Mouse (Mus musculus) liver, adult 2 months (tissue): ENCODE results near the gene Hist1h4h. TPM values are rescaled to one million over a fixed set of nuclear protein-coding genes. Genes with fewer than 3 reads are reported as not detected.
A peak's percentile ranks its signal among the peaks of the same experiment; 100 is the strongest.

ENCODE experiments used
- DNase-seq: peaks from one replicate; pipeline ENCODE4 v3.0.0-alpha.2; 2011; ENCODE audit warnings: low read depth, low spot score; ENCODE audit errors: extremely low read depth
- H3K27ac ChIP-seq: fragments of 200-500 bp; replicated peaks from 2 replicates; pipeline ENCODE4 v1.5.1; 2012; ENCODE audit warnings: low read depth, mild to moderate bottlenecking, control low read depth, inconsistent platforms, low read length; ENCODE audit not compliant: insufficient read depth
- H3K27me3 ChIP-seq: fragments of 200-500 bp; 2 replicates; pipeline ENCODE4 v1.6.1; 2012; ENCODE audit warnings: mild to moderate bottlenecking, moderate library complexity, low read length, inconsistent platforms; ENCODE audit not compliant: control insufficient read depth, insufficient read depth
- H3K36me3 ChIP-seq: fragments of 200-500 bp; 2 replicates; pipeline ENCODE4 v1.6.1; 2012; ENCODE audit warnings: low read length, inconsistent platforms; ENCODE audit not compliant: control insufficient read depth, insufficient read depth
- H3K4me1 ChIP-seq: fragments of 200-500 bp; 2 replicates; pipeline ENCODE4 v1.6.1; 2011; ENCODE audit warnings: low read length; ENCODE audit not compliant: control insufficient read depth, insufficient read depth
- H3K4me3 ChIP-seq: fragments of 200-500 bp; 2 replicates; pipeline ENCODE4 v1.5.1; 2011; ENCODE audit warnings: low read depth, mild to moderate bottlenecking, control low read depth, low read length, moderate library complexity; ENCODE audit not compliant: insufficient read depth
- H3K79me2 ChIP-seq: fragments of 200-500 bp; 2 replicates; pipeline ENCODE4 v1.6.1; 2012; ENCODE audit warnings: inconsistent platforms, mild to moderate bottlenecking, low read length, moderate library complexity; ENCODE audit not compliant: control insufficient read depth, insufficient read depth
- H3K9ac ChIP-seq: fragments of 200-500 bp; 2 replicates; pipeline ENCODE4 v1.6.1; 2012; ENCODE audit warnings: low read depth, mild to moderate bottlenecking, control low read depth, inconsistent platforms, low read length
- CTCF ChIP-seq: fragments of 200-500 bp; IDR thresholded peaks from 2 replicates; pipeline ENCODE4 v1.5.1; 2011; ENCODE audit warnings: low read depth, low read length, control low read depth
- POLR2A ChIP-seq: fragments of 200-500 bp; IDR thresholded peaks from 2 replicates; pipeline ENCODE4 v1.6.1; 2011; ENCODE audit warnings: low read length, control low read depth; ENCODE audit not compliant: insufficient read depth; ENCODE audit errors: extremely low read depth
- WGBS: fragments of 180-500 bp; shearing (Covaris S2); methylation state at CpG from one replicate; pipeline ENCODE4 v1.1.7; 2018; 5-methylcytosine and 5-hydroxymethylcytosine counted together
- polyA plus RNA-seq: library from polyadenylated mRNA; depleted of rRNA; stranded (reverse); fragments of >200 nt; gene quantifications from 2 replicates; pipeline ENCODE4 v1.2.3, GENCODE M21; 2012; rRNA removed
- total RNA-seq: library from RNA; depleted of rRNA; stranded (reverse); fragments of >200 nt; gene quantifications from 2 replicates; pipeline ENCODE4 v1.2.3, GENCODE M21; 2014; rRNA removed

Hist1h4h gene
- total RNA-seq (706 and 873 TPM in 2 replicates), polyA plus RNA-seq (8.5 and 26.7 TPM in 2 replicates)

DNA sequence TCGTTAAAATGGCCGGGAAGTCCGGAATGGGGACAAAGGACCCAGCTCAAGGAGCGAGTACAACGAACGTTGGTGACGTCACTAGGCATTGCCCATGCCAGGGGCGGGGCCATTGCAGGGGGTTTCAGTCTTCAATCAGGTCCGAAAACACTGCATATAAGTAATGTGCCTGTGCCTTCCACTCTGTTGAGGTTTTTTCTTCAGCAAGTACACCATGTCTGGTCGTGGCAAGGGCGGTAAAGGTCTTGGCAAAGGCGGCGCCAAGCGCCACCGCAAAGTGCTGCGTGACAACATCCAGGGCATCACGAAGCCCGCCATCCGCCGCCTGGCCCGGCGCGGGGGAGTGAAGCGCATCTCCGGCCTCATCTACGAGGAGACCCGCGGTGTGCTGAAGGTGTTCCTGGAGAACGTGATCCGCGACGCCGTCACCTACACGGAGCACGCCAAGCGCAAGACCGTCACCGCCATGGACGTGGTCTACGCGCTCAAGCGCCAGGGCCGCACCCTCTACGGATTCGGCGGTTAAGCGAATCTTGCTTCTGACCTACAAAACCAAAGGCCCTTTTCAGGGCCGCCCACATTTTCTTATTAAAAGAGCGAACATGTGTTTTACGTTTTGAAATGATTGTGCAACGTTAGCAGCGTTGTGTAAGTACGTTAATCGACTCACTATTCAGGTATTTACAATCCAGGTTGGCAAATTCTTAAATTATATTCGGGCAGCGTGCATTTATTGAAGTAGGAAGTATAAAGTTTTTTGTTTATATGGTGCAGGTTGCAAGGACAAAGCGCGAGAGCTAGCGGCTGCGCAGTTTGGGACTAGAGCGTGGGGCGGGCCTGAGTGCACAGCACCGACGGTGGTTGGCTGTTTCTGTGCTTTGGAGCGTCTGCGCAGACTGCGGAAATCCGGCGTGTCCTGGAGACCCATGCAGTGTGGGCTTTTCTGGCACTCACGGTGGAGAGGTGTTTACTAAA lies at the start of gene Hist1h4h:
Gene Hist1h4h (plus strand): TSS at position 150 of the 975 bp plus-strand sequence.
- Histone ChIP-seq H3K79me2 (no peaks in the 10 kb centered on the region), H3K9ac (peak within 1 kb of the TSS; percentile 47), H3K36me3 (no peaks in the 10 kb centered on the region), H3K4me1 (peaks cover 11% of the 10 kb centered on the region), H3K4me3 (peak within 1 kb of the TSS; percentile 56), H3K27me3 (no peaks in the 10 kb centered on the region), H3K27ac (peak within 1 kb of the TSS; percentile 52)
- DNase-seq, result peak; percentile 93
- no peak for TF ChIP-seq CTCF
- TF ChIP-seq POLR2A, result peak; percentile 99
- WGBS, result under 1% methylated on average over 61 of the region's 70 CpGs

DNA sequence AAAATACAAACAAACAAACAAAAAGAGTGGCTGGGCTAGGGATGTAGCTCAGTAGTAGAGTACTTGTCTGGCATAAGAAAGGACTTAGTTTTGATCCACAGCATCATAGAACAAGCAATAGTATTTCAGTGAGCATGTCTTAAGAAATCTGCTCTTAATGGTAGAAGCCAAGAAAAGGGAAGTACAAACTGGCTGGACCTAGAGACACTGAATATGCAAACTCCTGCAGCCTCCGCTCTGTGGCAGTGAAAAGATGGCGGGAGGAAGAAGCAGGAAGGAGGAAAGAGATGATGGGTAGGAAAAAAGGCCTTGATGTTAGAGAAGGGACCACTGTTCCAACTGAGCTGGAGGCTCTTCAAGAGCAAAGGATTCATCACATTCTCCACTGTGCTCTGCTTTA lies 47.7 kb upstream of the Hist1h4h start:
- no peak for DNase-seq
- Histone ChIP-seq H3K36me3 (no peaks in the 10 kb centered on the region), H3K27ac (no peak overlapping the region), H3K4me3 (no peak overlapping the region), H3K4me1 (no peaks in the 10 kb centered on the region), H3K27me3 (no peaks in the 10 kb centered on the region), H3K9ac (no peak overlapping the region), H3K79me2 (no peaks in the 10 kb centered on the region)
- TF ChIP-seq POLR2A (no peak), CTCF (no peak)
- WGBS, result 84% methylated on average over 2 of the region's 2 CpGs

DNA sequence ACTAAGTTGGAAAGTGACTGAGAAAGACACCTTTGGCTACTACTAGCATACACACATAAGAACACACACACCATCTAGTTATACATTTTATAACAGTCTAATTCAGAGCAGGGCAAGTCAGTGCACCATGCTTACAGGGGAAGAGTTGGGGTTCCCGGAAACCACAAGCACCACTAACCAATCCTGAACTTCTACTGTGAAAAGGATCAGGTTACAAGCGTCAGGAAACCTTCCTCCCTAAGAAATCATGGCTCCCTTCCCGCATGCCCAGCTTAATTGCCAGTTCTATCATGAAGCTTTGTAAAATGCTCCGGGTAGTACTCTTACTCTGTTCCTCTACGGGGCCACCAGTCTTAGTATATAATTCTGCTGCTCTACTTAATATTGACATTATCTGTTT lies 45.6 kb upstream of the Hist1h4h start:
- Histone ChIP-seq H3K79me2 (no peaks in the 10 kb centered on the region), H3K36me3 (no peaks in the 10 kb centered on the region), H3K9ac (no peak overlapping the region), H3K27ac (no peak overlapping the region), H3K4me1 (no peaks in the 10 kb centered on the region), H3K27me3 (no peaks in the 10 kb centered on the region), H3K4me3 (no peak overlapping the region)
- TF ChIP-seq POLR2A (no peak), CTCF (no peak)
- 50% methylated on average over 5 of the region's 5 CpGs for WGBS
- no peak for DNase-seq

- no peak within 1 kb of the TSS for H3K4me3 ChIP-seq
- no peak for TF ChIP-seq CTCF
- TF ChIP-seq POLR2A, result no peak
- no peak within 1 kb of the TSS for H3K27ac ChIP-seq
- DNase-seq, result peak; percentile 60
- no peaks in the 10 kb centered on the region for H3K36me3 ChIP-seq
- H3K4me1 ChIP-seq, result no peaks in the 10 kb centered on the region
- H3K27me3 ChIP-seq, result no peaks in the 10 kb centered on the region
- H3K9ac ChIP-seq, result no peak within 1 kb of the TSS
- H3K79me2 ChIP-seq, result no peaks in the 10 kb centered on the region
- 10% methylated on average over 14 of the region's 14 CpGs for WGBS
Observed at GRCm38 (mm10) chr13:23488400-23489322, 42.2 kb upstream of the Hist1h4h start, which contains the start of gene Btn2a2. Gene Btn2a2 (minus strand): TSS chr13:23488857.

DNA sequence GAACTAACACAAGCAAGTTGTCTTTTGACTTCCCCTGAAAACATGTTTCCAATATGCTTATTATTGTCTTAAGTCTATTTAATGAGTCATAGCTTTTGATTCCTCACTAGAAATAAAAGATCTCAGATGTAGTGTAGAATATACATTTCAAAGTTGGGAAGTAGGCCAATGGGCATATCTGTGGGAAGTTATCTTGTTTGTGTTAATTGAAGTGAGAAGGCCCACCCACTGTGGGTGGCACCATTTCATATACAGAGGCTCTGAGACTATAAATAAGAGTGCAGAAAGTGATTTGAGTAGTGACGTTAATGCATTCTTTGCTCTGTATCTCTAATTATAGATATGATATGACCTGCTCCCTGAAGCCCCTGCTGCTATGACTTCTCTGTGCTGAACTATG lies 40.0 kb upstream of the Hist1h4h start:
- H3K36me3 ChIP-seq, result no peaks in the 10 kb centered on the region
- no peak overlapping the region for H3K27ac ChIP-seq
- H3K4me1 ChIP-seq, result no peaks in the 10 kb centered on the region
- WGBS, result 84% methylated on average over 1 of the region's 1 CpGs
- no peaks in the 10 kb centered on the region for H3K79me2 ChIP-seq
- no peak overlapping the region for H3K4me3 ChIP-seq
- no peak overlapping the region for H3K9ac ChIP-seq
- H3K27me3 ChIP-seq, result no peaks in the 10 kb centered on the region
- TF ChIP-seq POLR2A (no peak), CTCF (no peak)
- no peak for DNase-seq
